Mouse (Mus musculus) thymus, adult 2 months (tissue): ENCODE results near the gene Gm47985. TPM values are rescaled to one million over a fixed set of nuclear protein-coding genes. Genes with fewer than 3 reads are reported as not detected.
"Not testable (repeated sequence)": the region's sequence is repeated elsewhere in the genome, so short reads cannot be mapped to it uniquely, and the experiment has no call there.

Source experiments
- DNase-seq: peaks from one replicate; pipeline ENCODE4 v3.0.0; 2021
- H3K27ac ChIP-seq: fragments of 200-500 bp; 2 replicates; pipeline ENCODE4 v1.5.1; 2012; ENCODE audit warnings: low read length, control low read depth; ENCODE audit not compliant: control insufficient read depth, insufficient read depth
- H3K27me3 ChIP-seq: fragments of 200-500 bp; 2 replicates; pipeline ENCODE4 v1.6.1; 2012; ENCODE audit warnings: mild to moderate bottlenecking, low read length, moderate library complexity, mixed read lengths; ENCODE audit not compliant: control insufficient read depth, insufficient read depth
- H3K36me3 ChIP-seq: fragments of 200-500 bp; 2 replicates; pipeline ENCODE4 v1.6.1; 2012; ENCODE audit warnings: mild to moderate bottlenecking, low read length, moderate library complexity; ENCODE audit not compliant: control insufficient read depth, insufficient read depth
- H3K4me1 ChIP-seq: fragments of 200-500 bp; replicated peaks from 2 replicates; pipeline ENCODE4 v1.6.1; 2012; ENCODE audit warnings: low read length; ENCODE audit not compliant: control insufficient read depth, insufficient read depth
- H3K4me3 ChIP-seq: fragments of 200-500 bp; 2 replicates; pipeline ENCODE4 v1.5.1; 2012; ENCODE audit warnings: mild to moderate bottlenecking, low read length, control low read depth, moderate library complexity; ENCODE audit not compliant: control insufficient read depth, insufficient read depth
- CTCF ChIP-seq: fragments of 200-500 bp; IDR thresholded peaks from 2 replicates; pipeline ENCODE4 v1.5.1; 2012; ENCODE audit warnings: mild to moderate bottlenecking, control low read depth, low read length, moderate library complexity, borderline replicate concordance; ENCODE audit not compliant: control insufficient read depth, poor library complexity, insufficient read depth; ENCODE audit errors: extremely low read depth
- POLR2A ChIP-seq: fragments of 200-500 bp; IDR thresholded peaks from 2 replicates; pipeline ENCODE4 v1.6.1; 2012; ENCODE audit warnings: mild to moderate bottlenecking, low read length, control low read depth, moderate library complexity; ENCODE audit not compliant: control insufficient read depth, poor library complexity, insufficient read depth; ENCODE audit errors: extremely low read depth
- WGBS: fragments of 180-500 bp; shearing (Covaris S2); methylation state at CpG from one replicate; pipeline ENCODE4 v1.1.7; 2018; 5-methylcytosine and 5-hydroxymethylcytosine counted together
- polyA plus RNA-seq: library from polyadenylated mRNA; depleted of rRNA; stranded (reverse); fragments of >200 nt; gene quantifications from 2 replicates; pipeline ENCODE4 v1.2.3, GENCODE M21; 2012

The Gm47985 gene
- polyA plus RNA-seq, 1 experiment, result 0.13 TPM

DNA sequence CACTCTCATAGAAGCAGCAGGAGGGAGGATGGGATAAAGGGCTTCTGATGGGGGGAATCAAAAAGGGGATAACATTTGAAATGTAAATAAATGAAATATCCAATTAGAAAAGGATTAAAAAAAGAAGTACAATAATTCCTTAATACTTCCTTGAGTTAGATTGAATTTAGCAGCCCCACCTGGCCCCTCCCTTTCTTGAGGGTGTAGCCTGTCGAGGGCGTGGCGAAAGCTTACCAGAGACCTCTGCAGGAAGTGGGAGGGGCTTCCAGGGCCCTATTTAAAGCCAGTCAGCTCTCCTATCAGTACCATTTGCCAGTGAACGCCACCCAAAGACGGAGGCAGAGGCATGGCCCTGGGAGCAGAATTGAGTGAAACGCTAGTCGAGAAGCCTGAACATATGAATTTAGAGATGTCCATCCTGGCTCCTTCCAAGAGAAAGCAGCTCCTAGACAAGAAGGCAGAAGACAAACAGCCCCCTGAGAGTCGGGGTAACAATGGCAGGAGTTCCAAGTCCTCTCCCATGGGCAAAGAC, 27.6 kb downstream of the Gm47985 start, which contains the start of gene Gm47996:
Gene Gm47996, plus strand, starts transcription at position 308 of the 532 bp plus-strand sequence.
- DNase-seq, H3K4me3 ChIP-seq, H3K4me1 ChIP-seq, H3K27ac ChIP-seq, H3K27me3 ChIP-seq, H3K36me3 ChIP-seq: not testable (repeated sequence)
- WGBS, result 97% methylated on average over 4 of the region's 8 CpGs

DNA sequence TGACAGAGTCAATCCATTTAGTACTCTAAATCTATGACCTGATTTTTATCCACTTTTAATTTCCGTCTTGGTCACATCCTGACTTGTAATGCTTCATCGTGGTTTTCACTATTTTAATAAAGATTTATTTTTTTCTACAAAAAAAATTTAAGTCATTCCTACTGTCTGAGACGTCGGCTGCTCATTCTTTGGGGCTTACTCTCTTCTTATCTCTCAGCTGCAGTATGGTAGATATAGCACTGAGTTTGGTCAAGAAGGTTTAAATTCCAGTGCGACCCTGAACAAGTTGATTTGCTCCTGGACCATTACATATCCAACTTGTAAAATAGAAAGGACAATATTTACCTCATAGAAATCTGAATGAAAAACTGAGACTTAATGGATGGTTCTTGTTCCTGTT, 29.3 kb downstream of the Gm47985 start:
- not testable (repeated sequence) for H3K4me1 ChIP-seq, DNase-seq, H3K36me3 ChIP-seq, H3K27ac ChIP-seq, H3K4me3 ChIP-seq, H3K27me3 ChIP-seq
- WGBS, result 97% methylated on average over 5 of the region's 5 CpGs

DNA sequence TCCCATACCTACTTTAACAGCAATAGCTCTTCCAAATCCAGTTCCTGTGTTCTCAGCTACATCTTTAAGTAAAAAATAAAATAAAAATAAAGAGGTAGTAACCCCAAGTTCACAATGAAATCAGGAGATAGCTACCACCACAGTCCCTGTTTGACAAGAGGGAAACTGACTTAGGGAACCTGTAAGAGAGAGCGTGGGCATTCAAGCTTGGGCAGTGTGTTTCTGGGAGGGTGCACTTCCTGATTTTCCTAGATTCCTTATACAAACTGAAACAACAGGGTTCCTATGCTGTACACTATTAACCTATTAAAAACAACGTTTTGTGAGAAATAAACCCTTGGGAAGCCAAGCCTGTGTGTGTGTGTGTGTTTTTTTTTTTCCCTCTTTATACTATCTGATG, 32.5 kb downstream of the Gm47985 start:
- no peaks in the 10 kb centered on the region for H3K36me3 ChIP-seq
- no peaks in the 10 kb centered on the region for H3K27me3 ChIP-seq
- DNase-seq, result no peak
- H3K27ac ChIP-seq, result no peak overlapping the region
- 43% methylated on average over 2 of the region's 2 CpGs for WGBS
- H3K4me1 ChIP-seq, result 0 out of 2 replicates have a peak, but pooled peaks cover 3% of the 10 kb centered on the region
- no peak for TF ChIP-seq POLR2A
- TF ChIP-seq CTCF, result no peak
- H3K4me3 ChIP-seq, result no peak overlapping the region

DNA sequence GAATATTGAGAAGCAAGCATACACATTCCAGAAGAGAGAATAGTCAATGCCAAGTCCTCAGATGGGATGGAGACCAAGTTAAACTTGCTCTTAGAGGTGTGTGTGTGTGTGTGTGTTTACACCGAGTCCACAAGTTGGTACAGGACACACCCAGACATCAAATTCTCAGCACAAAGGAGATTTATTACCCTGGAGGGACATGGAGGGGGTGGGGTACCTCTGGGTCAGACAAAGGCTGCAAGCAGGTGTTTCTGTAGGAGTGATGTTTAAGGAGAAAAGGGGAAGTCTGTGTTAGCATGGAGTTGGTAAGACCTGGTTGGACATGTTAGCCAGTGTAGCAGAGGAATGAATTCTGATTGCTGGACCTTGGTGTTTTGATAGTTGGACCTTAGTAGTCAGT, 33.6 kb downstream of the Gm47985 start:
- no peaks in the 10 kb centered on the region for H3K36me3 ChIP-seq
- H3K27ac ChIP-seq, result no peak overlapping the region
- no peaks in the 10 kb centered on the region for H3K27me3 ChIP-seq
- no peak for DNase-seq
- H3K4me1 ChIP-seq, result 0 out of 2 replicates have a peak, but pooled peaks cover 3% of the 10 kb centered on the region
- WGBS, result 10% methylated on average over 1 of the region's 1 CpGs
- TF ChIP-seq POLR2A, result no peak
- no peak for TF ChIP-seq CTCF
- no peak overlapping the region for H3K4me3 ChIP-seq

DNA sequence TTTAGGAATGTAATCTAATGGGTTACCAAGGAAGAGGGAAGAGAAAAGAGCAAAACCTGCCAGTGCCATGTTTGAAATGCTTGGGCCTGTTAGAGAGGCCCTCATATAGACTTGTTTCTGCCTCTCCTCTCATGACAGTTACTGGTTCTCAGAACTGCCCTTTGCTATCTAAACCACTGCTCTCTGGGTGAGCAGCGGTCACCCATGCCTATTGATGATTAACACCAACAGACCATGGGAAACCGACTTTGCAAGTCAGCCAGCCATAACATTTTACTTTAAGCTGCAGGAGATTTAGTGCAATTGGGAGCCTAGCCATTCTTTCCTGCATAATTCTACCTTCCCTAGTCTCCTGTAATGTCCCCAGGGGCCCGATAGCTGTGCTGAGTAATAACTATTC, 34.1 kb downstream of the Gm47985 start:
- no peaks in the 10 kb centered on the region for H3K27me3 ChIP-seq
- no peaks in the 10 kb centered on the region for H3K36me3 ChIP-seq
- no peak overlapping the region for H3K4me3 ChIP-seq
- 83% methylated on average over 3 of the region's 3 CpGs for WGBS
- no peak for DNase-seq
- 0 out of 2 replicates have a peak, but pooled peaks cover 3% of the 10 kb centered on the region for H3K4me1 ChIP-seq
- no peak for TF ChIP-seq POLR2A
- TF ChIP-seq CTCF, result no peak
- H3K27ac ChIP-seq, result no peak overlapping the region

DNA sequence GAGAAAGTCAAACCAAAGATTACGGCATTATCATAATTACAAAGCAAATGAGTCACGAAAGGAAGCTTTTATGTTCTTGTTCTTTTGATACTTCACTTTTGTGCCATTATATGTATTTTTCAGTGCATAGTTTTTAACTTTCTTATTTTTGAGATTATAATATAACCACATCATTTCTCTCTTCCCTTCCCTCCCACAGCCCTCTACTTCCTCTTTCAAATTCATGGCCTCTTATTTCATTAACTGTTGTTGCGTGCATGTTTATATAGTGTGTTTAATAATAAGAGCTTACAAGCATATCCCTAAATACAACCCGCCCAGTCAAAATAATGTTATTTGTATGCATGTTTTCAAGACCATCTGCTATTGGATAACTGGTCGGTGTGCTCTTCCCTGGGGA, 36.7 kb downstream of the Gm47985 start:
- Histone ChIP-seq H3K27me3 (no peaks in the 10 kb centered on the region), H3K36me3 (no peaks in the 10 kb centered on the region), H3K4me3 (no peak overlapping the region), H3K27ac (no peak overlapping the region), H3K4me1 (0 out of 2 replicates have a peak, but pooled peaks cover 3% of the 10 kb centered on the region)
- WGBS, result 82% methylated on average over 5 of the region's 5 CpGs
- no peak for TF ChIP-seq CTCF
- no peak for DNase-seq

DNA sequence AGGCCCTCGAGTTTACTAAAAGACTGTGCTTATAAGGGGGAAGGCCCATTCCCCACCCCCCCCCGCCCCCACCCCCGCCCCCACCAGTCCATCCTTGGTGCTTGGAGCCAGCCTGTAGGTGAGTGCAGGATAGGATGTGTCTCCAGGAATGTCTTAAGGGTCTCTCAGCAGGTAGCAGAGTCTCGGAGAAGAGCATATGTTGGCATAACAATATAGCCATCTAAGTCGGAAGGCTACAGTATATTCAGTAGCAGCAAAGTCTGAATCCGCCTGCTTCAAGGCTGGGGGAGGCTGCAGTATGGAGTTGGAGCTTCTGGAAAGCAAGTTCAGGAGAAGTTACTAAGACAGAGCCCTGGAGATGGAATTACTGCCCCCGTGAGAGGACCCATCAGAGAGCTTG, 37.8 kb downstream of the Gm47985 start:
- 94% methylated on average over 7 of the region's 7 CpGs for WGBS
- Histone ChIP-seq H3K27me3 (no peaks in the 10 kb centered on the region), H3K4me3 (no peak overlapping the region), H3K4me1 (0 out of 2 replicates have a peak, but pooled peaks cover 3% of the 10 kb centered on the region), H3K27ac (no peak overlapping the region), H3K36me3 (no peaks in the 10 kb centered on the region)
- DNase-seq, result no peak
- TF ChIP-seq CTCF (no peak), POLR2A (no peak)
